Mouse (Mus musculus) liver, embryonic 14.5 days (tissue): ENCODE measurements at regions not wholly inside any gene's neighbourhood (a gene's known extent, or its start where the extent isn't known, plus 50 kb on each side); places are given as distances from the start of the nearest gene placed in this dataset.

Experiments
- ATAC-seq: fragments of 200-750 bp; cut with Nextera tagmentation; 2 replicates; pipeline ENCODE4 v1.8.0; 2017; ENCODE audit warnings: moderate number of reproducible peaks, mild to moderate bottlenecking, moderate library complexity; ENCODE audit not compliant: insufficient read depth
- DNase-seq, 3 experiments: peaks; one replicate each; pipeline ENCODE4 v3.0.0-alpha.2; 2012 to 2013; ENCODE audit warnings: low read depth in 3 of 3, low spot score in 3 of 3
- H3K27ac ChIP-seq: fragments of 300-500 bp; sonication (generic); 2 replicates; pipeline ENCODE4 v1.5.1; 2014; ENCODE audit warnings: moderate library complexity, mild to moderate bottlenecking, control low read depth, inconsistent platforms
- H3K27me3 ChIP-seq: fragments of 300-500 bp; sonication (generic); 2 replicates; pipeline ENCODE4 v1.6.1; 2014; ENCODE audit warnings: mild to moderate bottlenecking, low read length, moderate library complexity; ENCODE audit not compliant: control insufficient read depth, insufficient read depth
- H3K36me3 ChIP-seq: fragments of 300-500 bp; sonication (generic); replicated peaks from 2 replicates; pipeline ENCODE4 v1.6.1; 2014; ENCODE audit warnings: low read depth; ENCODE audit not compliant: control insufficient read depth, insufficient read depth
- H3K4me1 ChIP-seq, 2 experiments: fragments of 200-500 bp in 1 of 2; fragments of 300-500 bp in 1 of 2; sonication (generic) in 1 of 2; replicated peaks; 2 replicates each; pipeline ENCODE4 v1.6.1; 2012 to 2014; ENCODE audit warnings: antibody characterized with exemption in 1 of 2, inconsistent platforms in 1 of 2, low read length in 1 of 2; ENCODE audit not compliant: control insufficient read depth in 2 of 2, insufficient read depth in 2 of 2
- H3K4me2 ChIP-seq: fragments of 300-500 bp; sonication (generic); 2 replicates; pipeline ENCODE4 v1.6.1; 2014; ENCODE audit warnings: low read depth, mild to moderate bottlenecking, control low read depth, moderate library complexity
- H3K4me3 ChIP-seq, 2 experiments: fragments of 200-500 bp in 1 of 2; fragments of 300-500 bp in 1 of 2; sonication (generic) in 1 of 2; 2 replicates each; pipeline ENCODE4 v1.5.1; 2012 to 2014; ENCODE audit warnings: low read depth in 2 of 2, low read length in 2 of 2, mild to moderate bottlenecking in 2 of 2, control low read depth in 1 of 2, inconsistent platforms in 1 of 2, moderate library complexity in 1 of 2; ENCODE audit not compliant: insufficient read depth in 1 of 2
- H3K9ac ChIP-seq: fragments of 300-500 bp; sonication (generic); replicated peaks from 2 replicates; pipeline ENCODE4 v1.6.1; 2014; ENCODE audit warnings: mild to moderate bottlenecking, control low read depth, moderate library complexity
- H3K9me3 ChIP-seq: fragments of 300-500 bp; sonication (generic); 2 replicates; pipeline ENCODE4 v1.6.1; 2016; ENCODE audit warnings: low read length, mixed read lengths; ENCODE audit not compliant: control insufficient read depth
- CTCF ChIP-seq: IDR thresholded peaks from 2 replicates; pipeline ENCODE4 v1.5.1; 2016; ENCODE audit warnings: antibody characterized with exemption, low read depth, control low read depth
- EP300 ChIP-seq: IDR thresholded peaks from 2 replicates; pipeline ENCODE4 v1.6.1; 2016; ENCODE audit warnings: antibody characterized with exemption, low read depth
- WGBS: fragments of 180-500 bp; shearing (Covaris S2); extraction: QIAGEN DNeasy Blood & Tissue Kit; methylation state at CpG from one replicate; pipeline ENCODE4 v1.1.7; 2014; ENCODE audit not compliant: insufficient replicate concordance; 5-methylcytosine and 5-hydroxymethylcytosine counted together

DNA sequence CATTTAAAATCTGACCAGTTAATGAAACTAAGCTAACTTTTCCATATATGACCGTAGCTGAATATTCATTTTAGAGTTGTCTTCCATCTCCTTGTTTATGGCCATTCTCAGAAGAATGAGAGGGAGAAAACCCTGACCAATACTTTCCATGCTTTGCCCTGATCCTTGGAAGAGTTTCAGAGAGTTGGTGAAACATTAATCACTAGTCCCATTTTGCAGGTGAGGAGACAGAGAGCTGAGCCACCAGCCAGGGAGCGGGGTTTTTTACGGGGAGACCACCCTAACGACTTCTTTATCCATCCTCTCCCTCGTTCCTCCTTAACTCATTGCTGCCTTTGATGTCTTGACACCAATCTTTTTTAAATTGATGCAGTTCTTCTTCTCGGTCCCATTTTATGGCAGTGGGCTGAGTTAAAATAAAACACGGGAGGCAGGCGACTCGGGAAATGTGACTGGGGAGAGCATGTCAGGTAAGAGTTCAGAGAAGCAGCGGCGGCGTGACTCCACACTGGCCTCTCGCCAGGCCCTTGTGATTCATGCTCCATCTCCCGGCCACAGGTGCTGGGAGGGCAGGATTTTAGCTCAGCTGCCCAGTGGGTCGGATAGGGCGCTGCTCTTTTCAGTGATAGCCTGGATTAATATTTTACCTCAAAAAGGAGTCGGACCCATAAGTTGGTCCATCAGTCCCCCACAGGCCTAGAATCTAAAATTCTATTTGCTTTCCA lies 81.3 kb upstream of the Nrip1 start:
- no peak for DNase-seq
- ATAC-seq: no peak
- no peaks in the 10 kb centered on the region for H3K27me3 ChIP-seq
- no peak overlapping the region for H3K4me3 ChIP-seq
- WGBS: 75% methylated on average over 17 of the region's 17 CpGs
- H3K9me3 ChIP-seq: no peaks in the 10 kb centered on the region
- peak overlapping the region; percentile 51; the same call in 1 of the 2 replicates for H3K4me2 ChIP-seq
- no peaks in the 10 kb centered on the region for H3K36me3 ChIP-seq
- no peak overlapping the region for H3K9ac ChIP-seq
- peaks cover 37 to 41% of the 10 kb centered on the region in 2 experiments for H3K4me1 ChIP-seq
- TF ChIP-seq EP300: no peak
- H3K27ac ChIP-seq: peak overlapping the region; percentile 90

DNA sequence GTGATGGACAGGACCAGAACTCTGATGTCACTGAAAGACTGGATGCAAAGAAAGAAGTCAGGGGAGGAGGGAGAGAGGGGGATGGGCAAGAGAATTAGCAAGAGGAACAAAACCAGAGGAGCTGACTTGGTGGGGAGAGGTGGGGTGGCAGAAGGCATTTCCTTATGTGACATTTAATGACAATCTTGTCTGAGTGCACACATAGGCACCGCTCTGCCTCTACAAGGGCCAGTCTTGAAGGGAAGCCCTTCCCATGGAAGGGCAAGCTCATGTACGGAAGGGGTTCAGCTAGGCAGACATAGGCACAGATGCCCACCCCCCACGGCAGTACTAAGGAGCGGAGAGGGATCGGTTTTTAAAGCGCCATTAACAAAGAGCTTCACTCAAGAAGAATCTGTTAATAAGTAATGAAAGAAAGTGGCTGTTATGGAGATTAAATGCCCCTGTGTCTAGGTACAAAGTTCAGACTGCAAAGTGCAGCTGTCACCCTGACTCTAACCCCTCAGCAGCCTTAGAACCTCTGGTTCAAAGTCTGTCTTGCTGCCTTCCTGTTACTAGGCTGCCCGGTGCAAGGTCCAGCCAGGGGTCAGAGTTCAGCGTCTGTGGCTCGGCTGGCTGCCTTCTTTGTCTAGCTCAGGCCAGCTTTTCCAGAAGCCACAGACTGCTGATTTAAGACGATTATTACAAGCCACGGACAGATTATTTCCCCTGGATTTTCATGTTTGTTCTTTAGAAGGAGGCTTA lies 80.0 kb upstream of the Nrip1 start:
- Histone ChIP-seq H3K4me1 (peaks cover 29 to 37% of the 10 kb centered on the region in 2 experiments), H3K9me3 (no peaks in the 10 kb centered on the region), H3K36me3 (no peaks in the 10 kb centered on the region), H3K4me3 (no peak overlapping the region), H3K9ac (no peak overlapping the region), H3K27me3 (no peaks in the 10 kb centered on the region), H3K27ac (no peak overlapping the region), H3K4me2 (no peak overlapping the region)
- ATAC-seq (no peak), DNase-seq (peak; percentile 11 to 22 (median 19))
- WGBS: 45% methylated on average over 11 of the region's 11 CpGs
- TF ChIP-seq CTCF (no peak), EP300 (no peak)

DNA sequence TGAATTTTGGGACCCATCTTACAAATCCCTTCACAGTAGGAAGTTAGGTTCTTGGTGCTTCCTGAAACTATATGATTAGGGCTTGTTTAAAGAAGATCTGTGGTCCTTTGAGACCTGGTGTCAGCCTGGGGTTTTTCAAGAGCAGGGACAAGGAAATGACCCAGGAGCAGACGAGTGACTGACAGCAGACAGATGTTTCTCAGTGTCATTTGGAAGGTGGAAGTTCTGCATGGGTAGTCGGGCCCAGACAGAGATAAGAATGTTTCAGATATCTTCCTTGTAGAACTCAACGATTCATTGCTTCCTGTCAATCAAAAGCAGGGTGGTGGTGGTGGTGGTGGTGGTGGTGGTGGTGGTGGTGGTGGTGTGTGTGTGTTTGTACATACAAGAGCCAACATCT lies 75.1 kb upstream of the Nrip1 start:
- Histone ChIP-seq H3K36me3 (no peaks in the 10 kb centered on the region), H3K4me1 (peaks cover 4 to 13% of the 10 kb centered on the region in 2 experiments; a peak in 2 of 4 replicates), H3K27ac (no peak overlapping the region), H3K9ac (no peak overlapping the region), H3K9me3 (no peaks in the 10 kb centered on the region), H3K27me3 (no peaks in the 10 kb centered on the region), H3K4me3 (no peak overlapping the region), H3K4me2 (no peak overlapping the region)
- WGBS: 11% methylated on average over 3 of the region's 3 CpGs
- ATAC-seq (no peak), DNase-seq (no peak)
- TF ChIP-seq EP300 (no peak), CTCF (no peak)

DNA sequence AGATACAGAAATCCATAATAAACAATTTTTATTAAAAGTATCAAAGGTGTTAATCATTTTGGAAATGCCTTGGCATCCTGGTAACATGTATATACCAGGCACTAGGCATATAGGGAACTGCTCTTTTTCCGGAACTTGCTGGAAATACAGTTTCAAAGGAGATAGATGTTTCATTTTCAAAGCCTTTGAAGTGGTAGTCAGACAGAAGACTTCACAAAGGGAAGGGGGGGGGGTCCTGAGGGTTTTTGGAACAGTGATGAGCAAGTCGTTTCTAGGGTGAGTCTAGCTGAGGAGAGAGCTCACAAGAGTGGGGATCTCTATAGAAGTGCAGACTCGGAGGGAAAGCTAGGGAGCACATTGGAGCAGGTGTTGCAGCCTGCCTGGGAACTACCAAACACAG lies 73.4 kb upstream of the Nrip1 start:
- Histone ChIP-seq H3K36me3 (no peaks in the 10 kb centered on the region), H3K4me3 (no peak overlapping the region), H3K9ac (no peak overlapping the region), H3K27ac (no peak overlapping the region), H3K4me1 (peaks cover 2 to 14% of the 10 kb centered on the region in 2 experiments), H3K9me3 (no peaks in the 10 kb centered on the region), H3K27me3 (no peaks in the 10 kb centered on the region), H3K4me2 (no peak overlapping the region)
- DNase-seq: no peak
- no peak for TF ChIP-seq CTCF
- no peak for TF ChIP-seq EP300
- ATAC-seq: no peak
- WGBS: 50% methylated on average over 3 of the region's 3 CpGs

- ATAC-seq: no peak
These were observed 71.0 kb upstream of the Nrip1 start for GRCm38 (mm10) chr16:76444668-76445067.

More at GRCm38 (mm10) chr16:76444668-76445067, 71.0 kb upstream of the Nrip1 start:
- H3K9ac ChIP-seq: no peak overlapping the region
- H3K4me2 ChIP-seq: no peak overlapping the region
- no peak for TF ChIP-seq CTCF
- TF ChIP-seq EP300: no peak
- no peaks in the 10 kb centered on the region for H3K36me3 ChIP-seq
- H3K9me3 ChIP-seq: no peaks in the 10 kb centered on the region
- no peaks in the 10 kb centered on the region for H3K27me3 ChIP-seq
- DNase-seq: peak in 1 of 3 experiments; percentile 7
- no peak overlapping the region for H3K27ac ChIP-seq
- H3K4me3 ChIP-seq: no peak overlapping the region
- WGBS: 32% methylated on average over 3 of the region's 3 CpGs
- peaks cover 8 to 16% of the 10 kb centered on the region in 2 experiments for H3K4me1 ChIP-seq
